Mouse (Mus musculus) spleen, postnatal 14 days (tissue): ENCODE data around the gene Cdc25b.
"Not testable (repeated sequence)": the region's sequence is repeated elsewhere in the genome, so short reads cannot be mapped to it uniquely, and the experiment has no call there.

Experiments
- DNase-seq, 2 experiments: peaks; one replicate each; pipeline ENCODE4 v3.0.0; 2021 to 2022; ENCODE audit warnings: low spot score in 2 of 2

The Cdc25b gene

GRCm38 (mm10) chr2:131226669-131227068, 39.9 kb downstream of the Cdc25b start:
- not testable (repeated sequence) for DNase-seq

- DNase-seq: no peak
These were observed 40.5 kb downstream of the Cdc25b start for GRCm38 (mm10) chr2:131227243-131227642.

GRCm38 (mm10) chr2:131232558-131232957, 45.8 kb downstream of the Cdc25b start:
- peak in 1 of 2 experiments; percentile 13 for DNase-seq

- peak; percentile 91 to 93 for DNase-seq
These were observed 46.8 kb downstream of the Cdc25b start, which contains the start of gene Mavs for GRCm38 (mm10) chr2:131233307-131234126. Gene Mavs, plus strand, starts transcription at chr2:131234063.

GRCm38 (mm10) chr2:131234127-131234650, 47.4 kb downstream of the Cdc25b start:
- no peak for DNase-seq

- no peak for DNase-seq
These were observed 48.4 kb downstream of the Cdc25b start for GRCm38 (mm10) chr2:131234970-131235635.

GRCm38 (mm10) chr2:131242180-131242579, 55.4 kb downstream of the Cdc25b start:
- DNase-seq: no peak

- DNase-seq: no peak
These were observed 56.2 kb downstream of the Cdc25b start for GRCm38 (mm10) chr2:131242929-131243328.
